Mouse (Mus musculus) limb, embryonic 14.5 days (tissue): ENCODE results near the gene Foxn1. TPM values are rescaled to one million over a fixed set of nuclear protein-coding genes. Genes with fewer than 3 reads are reported as not detected.
A peak's percentile ranks its signal among the peaks of the same experiment; 100 is the strongest.

Experiments
- ATAC-seq: fragments of 200-750 bp; cut with Nextera tagmentation; 2 replicates; pipeline ENCODE4 v1.8.0; 2017; ENCODE audit warnings: low read depth, moderate number of reproducible peaks, moderate TSS enrichment; ENCODE audit not compliant: low FRiP score
- DNase-seq: peaks from one replicate; pipeline ENCODE4 v3.0.0-alpha.2; 2015; ENCODE audit warnings: low spot score
- H3K27ac ChIP-seq: fragments of 300-500 bp; sonication (generic); replicated peaks from 2 replicates; pipeline ENCODE4 v1.5.1; 2014; ENCODE audit warnings: low read depth, mild to moderate bottlenecking, low read length, moderate library complexity, mixed read lengths
- H3K27me3 ChIP-seq: fragments of 300-500 bp; sonication (generic); 2 replicates; pipeline ENCODE4 v1.6.1; 2014; ENCODE audit warnings: low read length, mixed read lengths; ENCODE audit not compliant: control insufficient read depth, insufficient read depth
- H3K36me3 ChIP-seq: fragments of 300-500 bp; sonication (generic); 2 replicates; pipeline ENCODE4 v1.6.1; 2014; ENCODE audit warnings: mild to moderate bottlenecking, low read length, moderate library complexity, mixed read lengths; ENCODE audit not compliant: control insufficient read depth, insufficient read depth
- H3K4me1 ChIP-seq: fragments of 300-500 bp; sonication (generic); 2 replicates; pipeline ENCODE4 v1.6.1; 2014; ENCODE audit warnings: antibody characterized with exemption, low read length, mixed read lengths; ENCODE audit not compliant: control insufficient read depth, insufficient read depth
- H3K4me2 ChIP-seq: fragments of 300-500 bp; sonication (generic); replicated peaks from 2 replicates; pipeline ENCODE4 v1.6.1; 2014; ENCODE audit warnings: low read depth, mild to moderate bottlenecking, low read length, moderate library complexity; ENCODE audit not compliant: severe bottlenecking
- H3K4me3 ChIP-seq: fragments of 300-500 bp; sonication (generic); replicated peaks from 2 replicates; pipeline ENCODE4 v1.5.1; 2014; ENCODE audit warnings: low read length
- H3K9ac ChIP-seq: fragments of 300-500 bp; sonication (generic); 2 replicates; pipeline ENCODE4 v1.6.1; 2014; ENCODE audit warnings: mild to moderate bottlenecking, low read depth, low read length, moderate library complexity; ENCODE audit not compliant: severe bottlenecking
- H3K9me3 ChIP-seq: fragments of 300-500 bp; sonication (generic); 2 replicates; pipeline ENCODE4 v1.6.1; 2016; ENCODE audit warnings: low read length; ENCODE audit not compliant: control insufficient read depth
- POLR2A ChIP-seq: fragments of 200-500 bp; IDR thresholded peaks from 2 replicates; pipeline ENCODE4 v1.8.0; 2012; ENCODE audit warnings: inconsistent platforms, mild to moderate bottlenecking, moderate library complexity, borderline replicate concordance; ENCODE audit not compliant: insufficient read depth, insufficient read length; ENCODE audit errors: extremely low read depth
- WGBS: fragments of 180-500 bp; shearing (Covaris S2); extraction: QIAGEN DNeasy Blood & Tissue Kit; methylation state at CpG from one replicate; pipeline ENCODE4 v1.1.7; 2014; 5-methylcytosine and 5-hydroxymethylcytosine counted together
- polyA plus RNA-seq, 2 experiments: library from polyadenylated mRNA; depleted of rRNA in 1 of 2; stranded (reverse) in 1 of 2; unstranded in 1 of 2; fragments of >200 nt; fragmentation: Nextera tagmentation in 1 of 2; extraction: Ambion mirVana in 1 of 2; gene quantifications; 2 replicates each; pipeline versions ENCODE4 v1.2.1 to v1.2.3; 2012 to 2014

Foxn1 gene
- polyA plus RNA-seq, 2 experiments: 0.96 to 1.9 TPM

- Histone ChIP-seq H3K9me3 (no peaks in the 10 kb centered on the region), H3K4me1 (peaks cover 12% of the 10 kb centered on the region), H3K27me3 (no peaks in the 10 kb centered on the region), H3K36me3 (no peaks in the 10 kb centered on the region), H3K4me2 (no peak overlapping the region), H3K27ac (no peak overlapping the region), H3K4me3 (no peak overlapping the region), H3K9ac (0 out of 2 replicates have a peak overlapping the region, but pooled peaks have one; percentile 7)
- no peak for TF ChIP-seq POLR2A
- ATAC-seq (no peak), DNase-seq (no peak)
- WGBS: 77% methylated on average over 15 of the region's 15 CpGs
Observed at GRCm38 (mm10) chr11:78367456-78368225, 18.7 kb downstream of the Foxn1 start.

GRCm38 (mm10) chr11:78364103-78364502 lies 22.3 kb downstream of the Foxn1 start:
- no peak for ATAC-seq
- TF ChIP-seq POLR2A: no peak
- Histone ChIP-seq H3K36me3 (no peaks in the 10 kb centered on the region), H3K4me2 (no peak overlapping the region), H3K4me1 (peaks cover 12% of the 10 kb centered on the region), H3K4me3 (no peak overlapping the region), H3K27ac (no peak overlapping the region), H3K9me3 (no peaks in the 10 kb centered on the region), H3K9ac (no peak overlapping the region), H3K27me3 (no peaks in the 10 kb centered on the region)
- 30% methylated on average over 8 of the region's 8 CpGs for WGBS
- no peak for DNase-seq

- 53% methylated on average over 13 of the region's 13 CpGs for WGBS
- Histone ChIP-seq H3K27me3 (no peaks in the 10 kb centered on the region), H3K4me2 (no peak overlapping the region), H3K27ac (no peak overlapping the region), H3K36me3 (no peaks in the 10 kb centered on the region), H3K9ac (no peak overlapping the region), H3K9me3 (no peaks in the 10 kb centered on the region), H3K4me1 (peaks cover 12% of the 10 kb centered on the region), H3K4me3 (no peak overlapping the region)
- ATAC-seq: no peak
- no peak for TF ChIP-seq POLR2A
- DNase-seq: no peak
Observed at GRCm38 (mm10) chr11:78363309-78364007, 22.9 kb downstream of the Foxn1 start.

GRCm38 (mm10) chr11:78360789-78361131 lies 25.6 kb downstream of the Foxn1 start:
- no peak overlapping the region for H3K4me3 ChIP-seq
- ATAC-seq: no peak
- WGBS: 51% methylated on average over 2 of the region's 2 CpGs

GRCm38 (mm10) chr11:78360125-78360788 lies 26.1 kb downstream of the Foxn1 start:
- Histone ChIP-seq H3K27ac (no peak overlapping the region), H3K4me2 (peak overlapping the region; percentile 36), H3K9me3 (no peaks in the 10 kb centered on the region), H3K27me3 (no peaks in the 10 kb centered on the region), H3K4me1 (peaks cover 12% of the 10 kb centered on the region), H3K4me3 (peak overlapping the region; percentile 23), H3K9ac (no peak overlapping the region; the same call in 1 of the 2 replicates), H3K36me3 (no peaks in the 10 kb centered on the region)
- 9% methylated on average over 13 of the region's 13 CpGs for WGBS
- no peak for TF ChIP-seq POLR2A
- DNase-seq (peak; percentile 83), ATAC-seq (peak; percentile 60; the same call in 1 of the 2 replicates)

More at GRCm38 (mm10) chr11:78360789-78361131, 25.6 kb downstream of the Foxn1 start:
- no peak for DNase-seq
- H3K9ac ChIP-seq: no peak overlapping the region
- no peak for TF ChIP-seq POLR2A
- no peak overlapping the region for H3K27ac ChIP-seq
- H3K9me3 ChIP-seq: no peaks in the 10 kb centered on the region
- H3K4me2 ChIP-seq: no peak overlapping the region
- H3K36me3 ChIP-seq: no peaks in the 10 kb centered on the region
- no peaks in the 10 kb centered on the region for H3K27me3 ChIP-seq
- peaks cover 12% of the 10 kb centered on the region for H3K4me1 ChIP-seq
